Mouse (Mus musculus) heart, adult 2 months (tissue): Measurements from ENCODE around the gene Atg16l2. TPM values are rescaled to one million over a fixed set of nuclear protein-coding genes. Genes with fewer than 3 reads are reported as not detected.
A peak's percentile ranks its signal among the peaks of the same experiment; 100 is the strongest.

Source experiments
- DNase-seq, 2 experiments: peaks; one replicate each; pipeline ENCODE4 v3.0.0; 2021
- H3K27ac ChIP-seq: fragments of 200-600 bp; 2 replicates; pipeline ENCODE4 v1.8.1; 2022
- H3K27me3 ChIP-seq: fragments of 200-500 bp; 2 replicates; pipeline ENCODE4 v1.6.1; 2012; ENCODE audit warnings: mild to moderate bottlenecking, low read length, inconsistent platforms, mixed read lengths; ENCODE audit not compliant: control insufficient read depth, insufficient read depth
- H3K36me3 ChIP-seq: fragments of 200-500 bp; 2 replicates; pipeline ENCODE4 v1.6.1; 2012; ENCODE audit warnings: low read length, inconsistent platforms; ENCODE audit not compliant: control insufficient read depth, insufficient read depth
- H3K4me1 ChIP-seq: fragments of 200-500 bp; 2 replicates; pipeline ENCODE4 v1.6.1; 2011; ENCODE audit warnings: low read length; ENCODE audit not compliant: control insufficient read depth, insufficient read depth
- H3K4me3 ChIP-seq: fragments of 200-600 bp; 2 replicates; pipeline ENCODE4 v1.8.1; 2022
- H3K79me2 ChIP-seq: fragments of 200-500 bp; replicated peaks from 2 replicates; pipeline ENCODE4 v1.6.1; 2012; ENCODE audit warnings: mild to moderate bottlenecking, inconsistent platforms, low read length, moderate library complexity, mixed read lengths; ENCODE audit not compliant: control insufficient read depth, insufficient read depth
- H3K9ac ChIP-seq: fragments of 200-500 bp; 2 replicates; pipeline ENCODE4 v1.6.1; 2012; ENCODE audit warnings: low read depth, mild to moderate bottlenecking, control low read depth, inconsistent platforms, low read length, mixed read lengths
- CTCF ChIP-seq: fragments of 200-600 bp; IDR thresholded peaks from 2 replicates; pipeline ENCODE4 v1.8.1; 2022; ENCODE audit warnings: antibody characterized with exemption, mild to moderate bottlenecking, moderate library complexity
- EP300 ChIP-seq: fragments of 200-500 bp; IDR thresholded peaks from 2 replicates; pipeline ENCODE4 v1.6.1; 2011; ENCODE audit warnings: low read depth, low read length, control low read depth; ENCODE audit not compliant: insufficient read depth
- POLR2A ChIP-seq: fragments of 200-500 bp; IDR thresholded peaks from 2 replicates; pipeline ENCODE4 v1.6.1; 2011; ENCODE audit warnings: mild to moderate bottlenecking, low read depth, low read length, control low read depth; ENCODE audit not compliant: insufficient read depth
- WGBS: fragments of 180-500 bp; shearing (Covaris S2); methylation state at CpG from one replicate; pipeline ENCODE4 v1.1.7; 2018; 5-methylcytosine and 5-hydroxymethylcytosine counted together
- intact Hi-C: fragments of 180-260 bp; cut with DNase I; formaldehyde crosslinking; loops from one replicate; pipeline ENCODE4 v1.15.1; 2025
- long read RNA-seq: library from polyadenylated mRNA; stranded (forward); transcript quantifications from one replicate; pipeline ENCODE4 v2.0.0, GENCODE M21; 2021
- polyA plus RNA-seq: library from polyadenylated mRNA; depleted of rRNA; stranded (reverse); fragments of >200 nt; gene quantifications from 2 replicates; pipeline ENCODE4 v1.2.3, GENCODE M21; 2012; rRNA removed
- total RNA-seq, 2 experiments: library from RNA; stranded (reverse); gene quantifications; 2 replicates each; pipeline ENCODE4 v1.2.3; 2021

The Atg16l2 gene
- 1 to 10 TPM; 7.8 to 8.9 TPM for total RNA-seq
- 22.8 and 27.1 TPM in 2 replicates for polyA plus RNA-seq
- long read RNA-seq, full-length matches to known transcripts = 1 of 5 reads
- long read RNA-seq, partial matches to known transcripts = 0 of 5 reads
- long read RNA-seq, other reads (novel, unspliced or antisense) = 4 of 5 reads

DNA sequence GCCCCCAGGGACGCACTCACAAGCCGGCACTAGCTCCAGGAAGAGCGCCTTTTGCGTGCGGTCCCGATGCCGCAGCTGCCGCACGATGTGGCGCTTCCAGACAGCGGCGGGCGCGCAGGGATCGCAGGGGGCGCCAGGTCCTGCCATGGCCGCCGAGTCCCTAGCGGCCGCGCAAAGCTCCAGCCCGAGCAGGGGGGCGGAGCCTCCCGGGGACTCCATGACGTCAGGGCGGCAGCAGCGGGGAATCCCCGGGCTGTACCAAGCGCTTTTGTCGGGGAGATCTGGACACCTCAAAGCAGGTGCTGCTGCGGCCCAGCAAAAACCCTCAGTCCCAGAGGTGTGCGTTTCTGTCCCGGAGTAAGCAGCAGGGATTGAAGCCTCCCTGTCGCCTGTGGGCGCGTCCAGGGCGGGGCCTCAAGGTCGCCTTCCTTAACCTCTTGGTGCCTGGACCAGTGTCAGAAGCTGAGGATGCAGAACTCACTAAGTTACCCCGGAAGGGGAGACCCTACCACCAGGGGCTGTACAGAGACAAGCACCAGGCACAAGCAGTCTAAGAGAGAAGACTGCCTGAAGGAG, at the start of gene Atg16l2:
Atg16l2 (minus strand) TSS at position 371 of the 576 bp plus-strand sequence.
- TF ChIP-seq POLR2A = peak; percentile 66; the same call in 1 of the 2 replicates
- peak; percentile 81; the same call in 1 of the 2 replicates for TF ChIP-seq EP300
- TF ChIP-seq CTCF = peak; percentile 74
- Histone ChIP-seq H3K9ac (peak within 1 kb of the TSS; percentile 93), H3K27me3 (no peaks in the 10 kb centered on the region), H3K4me3 (peak within 1 kb of the TSS; percentile 82), H3K36me3 (no peaks in the 10 kb centered on the region), H3K27ac (peak within 1 kb of the TSS; percentile 84), H3K79me2 (no peaks in the 10 kb centered on the region), H3K4me1 (peaks cover 2% of the 10 kb centered on the region)
- DNase-seq = peak; percentile 95 to 96
- intact Hi-C loops = loop anchor here (10.0 kb wide), 1 partner anchor 603 kb away; the partner anchor contains the start of genes Lamtor1 and Tomt
- 1% methylated on average over 39 of the region's 39 CpGs for WGBS

GRCm38 (mm10) chr7:101349861-101350260, 47.8 kb upstream of the Atg16l2 start:
- H3K27ac ChIP-seq = no peak overlapping the region
- no peaks in the 10 kb centered on the region for H3K36me3 ChIP-seq
- intact Hi-C loops = loop anchor here (5.0 kb wide), 1 partner anchor 38 kb away; no protein-coding TSS in a partner anchor
- TF ChIP-seq CTCF (no peak), EP300 (no peak), POLR2A (no peak)
- 70% methylated on average over 2 of the region's 2 CpGs for WGBS
- no peak overlapping the region for H3K4me3 ChIP-seq
- H3K27me3 ChIP-seq = no peaks in the 10 kb centered on the region
- peaks cover 3% of the 10 kb centered on the region; the same call in 1 of the 2 replicates for H3K4me1 ChIP-seq
- H3K79me2 ChIP-seq = no peaks in the 10 kb centered on the region
- no peak overlapping the region for H3K9ac ChIP-seq
- no peak for DNase-seq

- no peaks in the 10 kb centered on the region for H3K79me2 ChIP-seq
- TF ChIP-seq POLR2A (no peak), EP300 (no peak), CTCF (no peak)
- H3K36me3 ChIP-seq = no peaks in the 10 kb centered on the region
- no peaks in the 10 kb centered on the region for H3K27me3 ChIP-seq
- H3K9ac ChIP-seq = peak overlapping the region; percentile 53
- DNase-seq = peak in 1 of 2 experiments; percentile 15
- H3K4me1 ChIP-seq = peaks cover 3% of the 10 kb centered on the region; the same call in 1 of the 2 replicates
- intact Hi-C loops = loop anchor here (5.0 kb wide), 1 partner anchor 36 kb away; no protein-coding TSS in a partner anchor
- H3K27ac ChIP-seq = peak overlapping the region; percentile 38
- peak overlapping the region; percentile 65 for H3K4me3 ChIP-seq
- WGBS = 5% methylated on average over 13 of the region's 13 CpGs
These were observed 46.3 kb upstream of the Atg16l2 start for GRCm38 (mm10) chr7:101348312-101348711.

- intact Hi-C loops = loop anchor here (5.0 kb wide), 1 partner anchor 36 kb away; no protein-coding TSS in a partner anchor
- Histone ChIP-seq H3K27ac (peak within 1 kb of the TSS; percentile 38), H3K4me3 (peak within 1 kb of the TSS; percentile 65), H3K79me2 (no peaks in the 10 kb centered on the region), H3K27me3 (no peaks in the 10 kb centered on the region), H3K36me3 (no peaks in the 10 kb centered on the region), H3K4me1 (peaks cover 3% of the 10 kb centered on the region; the same call in 1 of the 2 replicates), H3K9ac (peak within 1 kb of the TSS; percentile 64)
- TF ChIP-seq POLR2A (0 out of 2 replicates have a peak, but pooled peaks have one; percentile 31), EP300 (no peak), CTCF (no peak)
- DNase-seq = peak; percentile 83 to 84
- under 1% methylated on average over 35 of the region's 35 CpGs for WGBS
These were observed 45.8 kb upstream of the Atg16l2 start, which contains the start of gene Arap1 for GRCm38 (mm10) chr7:101347767-101348270. Arap1 (plus strand) TSS chr7:101348067.

DNA sequence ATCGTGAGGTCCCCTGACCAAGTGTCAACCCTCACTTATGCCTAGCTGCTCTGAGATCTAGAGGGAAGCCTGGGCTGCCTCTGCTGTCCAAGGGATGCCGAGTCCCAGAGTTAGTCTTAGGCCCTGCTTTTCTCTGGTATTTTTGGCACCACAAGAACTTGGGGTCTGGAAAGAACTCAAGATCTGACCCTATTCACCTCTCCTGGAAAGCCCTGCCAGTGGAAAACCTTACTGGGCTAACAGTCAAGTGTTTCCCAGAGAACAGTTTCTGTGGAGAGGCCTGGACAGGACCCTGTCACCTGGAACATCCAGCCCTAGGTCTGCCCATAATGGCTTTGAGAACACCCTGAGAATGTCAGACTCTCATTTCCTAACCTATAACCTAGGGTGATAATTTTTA, 44.9 kb upstream of the Atg16l2 start:
- TF ChIP-seq POLR2A (no peak), EP300 (no peak), CTCF (no peak)
- no peak for DNase-seq
- WGBS = 94% methylated on average over 2 of the region's 2 CpGs
- no peaks in the 10 kb centered on the region for H3K36me3 ChIP-seq
- intact Hi-C loops = loop anchor here (5.0 kb wide), 1 partner anchor 35 kb away; no protein-coding TSS in a partner anchor
- no peak overlapping the region for H3K9ac ChIP-seq
- H3K4me3 ChIP-seq = no peak overlapping the region
- no peak overlapping the region for H3K27ac ChIP-seq
- H3K4me1 ChIP-seq = peaks cover 3% of the 10 kb centered on the region; the same call in 1 of the 2 replicates
- no peaks in the 10 kb centered on the region for H3K27me3 ChIP-seq
- no peaks in the 10 kb centered on the region for H3K79me2 ChIP-seq

- 87% methylated on average over 4 of the region's 4 CpGs for WGBS
- Histone ChIP-seq H3K27me3 (no peaks in the 10 kb centered on the region), H3K9ac (no peak overlapping the region), H3K4me1 (peaks cover 5% of the 10 kb centered on the region; the same call in 1 of the 2 replicates), H3K4me3 (no peak overlapping the region), H3K27ac (no peak overlapping the region), H3K79me2 (no peaks in the 10 kb centered on the region), H3K36me3 (no peaks in the 10 kb centered on the region)
- TF ChIP-seq EP300 (no peak), POLR2A (no peak), CTCF (no peak)
- no peak for DNase-seq
- intact Hi-C loops = loop anchor here (5.0 kb wide), 1 partner anchor 33 kb away; no protein-coding TSS in a partner anchor
These were observed 42.8 kb upstream of the Atg16l2 start for GRCm38 (mm10) chr7:101344892-101345291.
